Mouse (Mus musculus) urinary bladder, postnatal 36 days (tissue): ENCODE data around the gene Nisch.

ENCODE experiments used
- DNase-seq, 2 experiments: peaks; one replicate each; pipeline ENCODE4 v3.0.0; 2022; ENCODE audit warnings: low spot score in 2 of 2, mixed read lengths in 1 of 2

Nisch gene

DNA sequence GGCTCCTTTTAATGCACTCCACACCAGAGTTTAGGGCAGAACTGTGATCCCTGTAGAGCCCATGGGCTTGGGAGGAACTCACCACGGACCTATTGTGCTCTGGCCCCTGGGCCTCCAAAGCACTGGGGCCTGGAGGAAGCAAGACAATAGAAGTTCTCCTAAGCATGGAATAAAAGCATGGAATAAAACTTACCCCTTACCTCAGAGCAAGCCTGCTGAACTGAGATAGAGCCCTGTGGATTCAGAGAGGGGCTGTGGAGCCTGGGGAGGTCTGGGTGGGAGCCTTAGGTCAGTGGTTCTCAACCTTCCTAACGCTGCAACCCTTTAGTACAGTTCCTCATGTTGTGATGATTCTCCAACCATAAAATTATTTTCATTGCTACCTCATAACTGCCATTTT is at the start of gene Nisch:
TSS of gene Nisch (minus strand) at position 101 of the 400 bp plus-strand sequence.
- no peak for DNase-seq

DNA sequence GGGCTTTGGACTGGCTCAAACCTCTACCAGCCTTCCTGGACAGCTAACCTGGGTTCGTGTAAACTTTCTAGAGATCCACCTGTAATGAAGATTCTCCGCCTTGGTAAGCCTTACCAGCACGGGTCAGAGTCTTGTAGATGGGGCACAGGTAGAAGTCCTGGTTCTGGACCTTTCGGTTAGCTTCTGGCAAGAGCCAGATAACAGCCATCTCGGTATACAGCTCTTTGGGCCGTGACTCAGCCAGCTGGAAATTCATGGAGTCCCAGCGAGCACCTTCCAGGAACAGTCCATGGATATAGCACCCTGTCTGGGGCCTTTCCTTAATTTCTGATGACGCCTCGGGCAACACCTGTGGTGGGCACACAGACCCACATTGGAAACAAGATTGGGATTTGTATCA is 44.2 kb upstream of the Nisch start:
- DNase-seq, result no peak

DNA sequence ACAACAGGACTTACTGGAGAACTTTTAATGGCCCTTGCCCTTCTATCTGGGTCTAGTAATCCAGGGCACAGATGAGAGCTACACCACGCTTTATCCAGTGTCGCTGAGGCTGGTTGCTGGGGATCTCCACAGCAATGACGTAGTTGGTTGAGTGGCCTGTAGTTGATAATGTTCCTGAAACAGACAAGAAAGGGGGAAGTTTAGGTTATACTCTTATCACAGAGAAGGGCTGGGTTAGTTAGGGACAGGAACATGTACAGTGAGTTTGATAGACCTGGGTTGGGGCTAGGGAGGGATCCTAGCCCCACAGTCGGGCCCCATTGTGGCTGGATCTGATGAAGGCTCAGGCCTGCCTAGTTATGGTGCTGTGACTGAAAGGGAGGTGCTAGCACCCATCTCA is 43.6 kb upstream of the Nisch start:
- no peak for DNase-seq

DNA sequence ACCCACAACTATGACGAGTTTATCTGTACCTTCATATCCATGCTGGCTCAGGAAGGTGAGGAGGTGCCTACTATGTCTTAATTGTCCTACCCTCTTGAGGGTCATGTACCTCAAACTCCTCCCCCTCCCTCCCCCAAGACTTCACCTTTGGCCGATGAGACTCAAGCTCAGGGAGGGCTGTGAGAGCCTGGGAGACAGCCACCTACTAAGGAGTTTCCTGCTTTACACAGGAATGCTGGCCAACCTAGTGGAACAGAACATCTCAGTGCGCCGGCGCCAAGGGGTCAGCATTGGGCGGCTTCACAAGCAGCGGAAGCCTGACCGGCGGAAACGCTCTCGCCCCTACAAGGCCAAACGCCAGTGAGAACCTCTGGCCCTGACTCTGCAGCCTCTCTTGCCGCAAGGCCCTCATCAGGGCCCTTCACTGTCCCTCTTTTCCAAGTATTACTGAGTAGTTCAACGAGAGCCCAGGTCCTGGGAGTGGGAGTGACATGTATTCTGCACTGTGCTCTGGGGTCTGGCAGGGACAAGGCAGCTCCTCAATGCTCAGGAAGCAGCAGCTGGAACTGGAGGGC is 41.8 kb upstream of the Nisch start:
- DNase-seq, result no peak

DNA sequence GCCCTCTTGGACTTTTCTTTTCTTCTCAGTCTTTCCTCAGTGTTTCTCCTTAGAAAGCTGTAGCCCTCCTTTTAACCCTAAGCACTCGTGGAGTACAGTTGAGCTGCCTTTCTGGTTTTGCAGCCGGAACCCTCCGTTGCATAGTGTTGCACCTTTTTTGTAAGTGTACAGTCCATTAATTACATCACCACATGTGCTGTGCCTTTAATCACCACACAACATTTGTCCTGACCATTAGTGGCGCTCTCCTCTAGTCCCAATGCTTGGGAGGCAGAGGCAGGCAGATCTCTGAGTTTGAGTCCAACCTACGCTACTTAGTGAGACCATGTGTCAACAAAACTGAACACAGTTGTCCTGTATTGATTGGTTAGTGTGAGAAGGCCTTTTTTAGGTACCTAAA is 35.3 kb upstream of the Nisch start:
- DNase-seq, result no peak

DNA sequence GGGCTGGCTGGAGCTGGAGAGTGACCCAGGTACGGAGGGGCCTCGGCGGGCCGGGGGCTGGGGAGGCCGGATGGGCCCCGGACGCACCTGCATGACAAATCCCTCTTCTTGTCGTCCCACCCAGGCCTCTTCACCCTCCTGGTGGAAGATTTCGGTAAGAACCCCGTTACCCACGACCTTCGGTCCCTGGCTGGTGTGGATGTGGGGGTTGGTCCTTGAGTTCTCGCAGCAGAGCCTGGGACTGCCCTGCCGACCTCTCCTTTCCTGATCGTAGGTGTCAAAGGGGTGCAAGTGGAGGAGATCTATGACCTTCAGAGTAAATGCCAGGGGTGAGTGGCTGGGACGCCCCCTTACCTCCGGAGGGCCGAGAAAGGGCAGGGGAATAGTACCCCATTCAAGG is 34.9 kb upstream of the Nisch start:
- DNase-seq, result no peak

DNA sequence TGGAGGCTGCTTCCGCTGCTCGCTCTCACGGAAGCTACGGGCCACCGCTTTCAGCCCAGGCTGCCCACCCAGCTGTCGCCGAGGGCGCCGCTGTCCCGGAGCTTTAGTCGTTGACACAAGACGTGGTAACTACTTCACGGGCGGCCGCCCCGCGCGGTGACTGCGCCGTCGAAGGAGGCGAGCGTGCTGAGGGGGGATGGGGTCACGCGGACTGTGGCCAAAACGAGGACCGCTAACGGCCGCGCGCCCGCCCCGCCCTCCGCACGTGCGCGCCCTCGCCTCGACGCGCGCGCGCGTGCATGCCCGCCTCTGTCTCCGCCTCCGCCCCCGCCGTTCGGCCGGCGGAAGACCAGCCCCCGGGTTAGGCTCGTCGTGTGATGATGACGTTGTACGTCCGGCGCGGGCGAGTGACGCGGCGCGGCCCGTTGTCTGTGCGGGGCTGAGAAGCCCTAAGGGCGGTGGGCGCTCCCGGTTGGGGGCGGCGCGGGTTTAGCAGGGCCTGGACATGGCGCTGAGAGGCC is 34.4 kb upstream of the Nisch start, which contains the start of the genes Phf7 and Bap1:
TSS of gene Phf7 (minus strand) at position 234 of the 521 bp plus-strand sequence.
TSS of gene Bap1 (plus strand) at position 367 of the 521 bp plus-strand sequence.
- peak; percentile 93 to 94 for DNase-seq

DNA sequence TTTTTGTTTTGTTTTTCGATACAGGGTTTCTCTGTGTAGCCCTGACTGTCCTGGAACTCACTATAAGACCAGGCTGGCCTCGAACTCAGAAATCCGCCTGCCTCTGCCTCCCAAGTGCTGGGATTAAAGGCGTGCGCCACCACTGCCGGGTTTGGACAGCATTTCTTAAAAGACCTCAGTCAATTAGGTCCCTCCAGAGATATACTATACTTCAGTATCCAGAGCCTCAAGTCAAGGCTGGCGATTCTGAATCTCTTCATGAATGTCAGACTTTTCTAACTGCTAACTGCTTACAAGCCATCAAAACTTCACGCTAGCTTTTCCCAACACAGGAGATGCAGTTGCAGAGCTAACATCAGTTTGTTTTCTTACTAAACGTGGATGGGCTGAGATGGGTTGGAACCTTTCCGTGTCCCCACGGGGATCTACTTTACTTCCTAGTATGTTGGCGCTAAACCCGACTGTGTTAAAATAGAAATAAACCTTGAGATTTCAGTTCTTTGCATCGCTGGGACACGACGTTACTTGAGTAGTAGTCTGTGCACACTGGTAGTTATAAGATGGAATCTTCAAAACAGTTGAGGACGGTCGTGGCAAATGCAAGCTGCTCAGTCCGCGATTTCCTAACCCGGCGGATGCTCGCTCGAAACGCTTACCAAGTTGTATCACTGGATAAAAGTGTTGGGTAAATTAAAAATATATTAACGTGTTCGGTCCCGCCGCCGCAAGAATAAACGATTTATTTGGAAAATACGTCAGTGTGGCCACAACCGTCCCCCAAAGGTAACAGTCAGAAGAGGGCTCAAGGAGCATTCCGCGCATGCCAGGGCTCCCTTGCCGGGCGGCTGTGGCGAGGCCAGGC is 33.7 kb upstream of the Nisch start:
- no peak for DNase-seq

DNA sequence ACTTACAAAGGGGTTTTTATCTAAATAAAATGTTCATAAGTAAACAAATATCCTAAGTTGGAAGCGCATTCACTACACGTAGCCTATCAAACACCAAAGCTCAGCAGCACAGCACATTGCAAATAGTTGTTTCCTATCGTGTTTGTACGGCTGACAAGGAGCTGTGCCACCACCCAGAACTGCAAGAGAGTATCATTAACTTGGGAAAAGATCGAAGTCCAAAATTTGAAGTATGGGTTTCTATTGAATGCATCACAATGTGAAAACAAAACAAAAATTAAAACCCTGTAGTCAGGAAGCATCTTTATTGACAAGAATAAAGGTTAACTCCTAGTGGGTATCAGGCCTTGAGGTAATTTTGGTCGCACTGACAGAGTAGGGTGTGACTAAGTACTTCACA is 31.6 kb upstream of the Nisch start:
- DNase-seq, result no peak

DNA sequence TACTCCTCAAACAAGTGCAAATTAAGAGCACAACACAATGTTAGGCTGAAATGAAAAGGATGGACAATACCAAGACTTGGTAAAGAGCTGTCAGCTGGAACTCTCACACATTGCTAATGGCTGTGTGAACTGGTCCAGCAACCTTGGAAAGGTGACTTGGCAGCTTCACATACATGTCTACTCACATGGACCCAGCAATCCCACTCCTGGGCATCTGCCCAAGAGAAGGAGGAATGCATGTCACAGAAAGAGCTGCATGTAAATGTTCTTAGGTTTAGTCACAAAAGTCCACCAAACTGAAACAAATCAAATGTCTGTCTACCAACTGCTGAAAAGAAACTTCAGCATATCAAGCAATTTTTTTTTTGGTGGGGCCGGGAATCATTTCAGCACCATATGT is 29.2 kb upstream of the Nisch start:
- DNase-seq, result no peak

DNA sequence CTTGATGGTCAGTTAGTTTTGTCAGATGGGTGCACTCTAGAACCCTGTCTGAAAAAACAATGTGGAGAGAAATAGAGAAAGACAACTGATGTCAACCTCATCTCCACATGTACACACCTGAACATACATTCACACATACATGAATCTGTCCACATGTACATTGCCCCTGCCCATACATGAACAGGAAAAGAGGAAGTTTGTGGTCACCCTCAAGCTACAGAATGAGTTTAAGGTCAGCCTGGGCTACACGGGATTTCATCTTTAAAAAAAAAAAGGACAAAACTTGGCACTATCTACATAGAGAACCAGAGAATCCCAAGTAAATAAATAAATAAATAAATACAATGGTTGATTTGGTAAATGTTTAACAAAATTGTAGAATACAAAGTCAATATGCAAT is 28.0 kb upstream of the Nisch start:
- DNase-seq, result no peak

DNA sequence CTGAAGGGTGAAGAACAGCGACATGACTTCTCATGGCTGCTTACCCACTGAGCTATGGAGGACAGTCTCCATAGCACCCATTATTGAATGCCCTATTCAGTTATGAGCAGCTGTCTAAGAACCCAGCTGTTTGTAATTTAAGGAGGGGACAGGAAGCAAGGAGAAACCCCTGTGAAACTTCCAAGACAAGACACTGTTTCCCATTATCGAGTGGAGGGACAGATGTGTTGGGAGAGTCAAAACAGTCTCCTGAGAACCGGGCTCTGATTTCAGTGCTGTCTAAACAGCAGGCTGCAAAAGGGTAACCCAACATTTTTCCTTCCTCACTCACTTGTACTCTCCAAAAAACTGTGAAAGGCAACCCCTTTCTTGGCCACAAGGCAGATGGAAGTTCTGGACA is 23.8 kb upstream of the Nisch start:
- DNase-seq, result no peak

DNA sequence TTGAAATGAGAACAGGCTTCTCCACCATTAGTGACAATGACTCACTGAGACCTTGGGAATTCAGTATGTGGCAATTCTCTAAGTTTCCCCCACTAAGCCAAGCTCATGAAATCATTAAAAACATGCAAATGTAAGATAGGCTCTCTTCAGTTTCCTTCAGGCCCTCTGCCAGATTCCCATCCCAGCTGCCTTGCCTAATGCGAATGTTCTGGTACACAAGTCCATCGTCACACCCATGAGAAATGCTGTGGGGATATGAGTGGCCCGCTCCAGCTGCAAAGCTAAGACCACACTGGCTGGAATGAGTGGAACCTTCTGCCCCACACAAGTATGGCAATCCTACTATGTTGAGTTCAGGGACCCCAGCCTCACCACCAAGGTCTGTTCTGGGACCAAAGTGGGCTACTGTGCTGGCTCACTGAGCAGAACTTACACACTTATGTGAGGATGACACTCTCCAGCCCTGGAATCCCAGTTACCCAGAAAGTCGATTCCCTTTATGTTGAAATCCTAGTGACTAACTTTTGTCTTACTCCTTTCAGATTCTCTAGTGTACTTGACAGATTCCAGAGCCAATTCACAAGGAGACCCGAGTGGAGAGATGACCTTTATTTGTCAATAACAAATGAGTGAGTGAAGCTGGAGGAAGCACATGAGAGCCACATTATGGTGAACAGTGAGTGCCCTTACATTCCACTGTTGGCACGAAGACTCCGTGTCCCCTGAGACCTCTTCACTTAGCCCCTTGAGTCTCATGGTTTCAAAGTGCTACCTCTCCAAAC is 20.5 kb upstream of the Nisch start:
- peak; percentile 19 to 64 for DNase-seq

DNA sequence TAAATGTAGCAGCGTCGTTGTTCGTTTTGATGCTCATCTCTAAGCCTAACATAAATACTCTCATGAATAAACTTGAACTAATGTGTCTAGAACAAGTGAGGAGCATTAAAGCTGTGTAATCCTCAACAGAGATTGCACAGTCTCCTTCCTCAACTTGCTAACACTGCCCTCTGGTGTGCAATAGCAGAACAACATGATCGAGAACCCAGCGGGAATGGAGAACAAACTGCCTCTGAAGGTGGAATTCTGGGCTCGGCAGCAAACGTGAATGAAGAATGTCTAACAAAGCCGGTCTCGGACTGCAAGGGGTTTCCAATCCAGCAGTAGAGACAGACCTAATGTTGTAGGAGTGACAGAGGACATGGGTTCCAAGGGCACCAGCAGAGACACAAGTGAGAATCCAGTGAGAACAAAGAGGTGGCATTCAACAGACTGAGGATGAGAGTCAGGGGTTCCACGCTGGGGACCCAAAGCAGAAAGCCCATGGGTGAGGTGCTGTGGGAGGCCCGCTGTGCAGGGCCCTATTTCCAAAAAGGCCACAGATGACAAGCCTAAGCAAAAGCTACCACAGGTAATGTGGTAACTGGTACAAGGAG is 17.3 kb upstream of the Nisch start:
- DNase-seq, result peak; percentile 75 to 79

DNA sequence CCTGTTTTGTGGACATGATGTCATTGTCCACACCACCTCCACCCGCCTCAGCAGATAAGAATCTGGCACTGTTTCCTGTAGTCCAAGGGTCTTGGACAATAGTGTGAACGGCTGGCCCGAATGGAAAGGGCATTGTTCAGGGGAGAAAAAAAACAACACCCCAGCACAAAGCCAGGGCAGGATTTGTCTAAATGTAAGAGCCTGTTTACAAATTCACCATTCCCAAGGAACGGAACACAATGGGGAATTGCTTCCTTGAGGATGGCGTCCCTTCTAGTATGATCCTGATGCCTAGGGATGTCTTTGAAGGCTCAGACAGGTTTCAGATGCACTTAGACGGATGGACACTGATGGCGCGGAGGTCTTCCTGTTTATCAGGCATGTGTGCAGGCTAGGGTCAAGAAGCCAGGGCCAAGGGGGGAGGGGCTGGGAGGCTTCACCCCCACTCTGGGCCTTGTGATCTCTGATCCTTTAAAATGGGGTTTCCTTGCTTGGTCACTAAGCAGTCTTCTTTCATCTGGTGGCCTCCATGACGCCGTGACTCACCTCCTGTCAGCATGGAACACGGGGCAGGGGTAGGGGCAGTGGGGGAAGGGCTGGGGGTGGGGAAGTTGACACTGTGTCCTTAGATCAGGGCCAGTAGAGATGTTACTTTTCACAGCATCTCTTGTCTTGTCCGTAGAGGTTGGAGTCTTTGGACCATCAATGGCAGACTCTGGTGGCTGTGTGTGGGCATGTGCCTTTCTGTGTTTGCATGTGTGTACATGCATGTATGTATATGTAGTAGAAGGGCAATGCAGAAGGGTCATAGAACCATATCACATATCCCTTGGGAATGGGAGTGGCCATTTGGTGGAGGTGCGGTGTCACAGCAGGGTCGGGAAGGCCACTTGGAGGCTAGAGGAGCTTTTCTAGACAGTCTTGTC is 16.6 kb upstream of the Nisch start:
- no peak for DNase-seq

DNA sequence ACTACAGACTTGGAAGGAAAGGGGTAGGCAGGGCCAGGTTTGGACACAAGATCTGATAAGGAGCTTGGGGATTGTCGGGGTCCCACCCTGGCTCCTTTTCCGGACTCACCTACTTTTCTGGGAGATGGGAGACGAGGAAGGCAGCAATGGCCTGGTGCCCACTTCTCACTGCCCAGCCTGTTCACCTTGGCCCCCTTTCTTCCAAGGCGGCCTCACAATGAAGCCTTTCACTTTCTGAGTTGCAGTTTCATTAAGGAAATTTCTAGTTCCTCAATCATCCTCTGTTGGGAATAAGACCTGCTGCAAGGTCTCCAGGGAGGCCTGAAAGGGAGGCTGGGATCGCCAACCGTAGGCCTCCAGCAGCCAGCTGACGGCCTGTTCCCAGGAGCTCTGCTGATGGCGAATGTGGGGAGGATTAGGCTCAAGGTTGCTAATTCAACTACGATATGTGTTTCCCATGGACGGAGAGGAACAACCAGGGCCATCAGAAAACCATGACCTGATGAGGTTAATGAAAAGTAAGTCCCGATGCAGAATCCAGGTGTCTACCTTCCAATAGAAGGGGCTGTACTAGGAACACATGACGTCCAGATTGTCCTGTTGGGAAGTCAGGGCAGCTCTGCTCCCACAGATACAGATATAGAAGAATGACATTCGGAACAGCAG is 15.8 kb upstream of the Nisch start:
- DNase-seq, result no peak

DNA sequence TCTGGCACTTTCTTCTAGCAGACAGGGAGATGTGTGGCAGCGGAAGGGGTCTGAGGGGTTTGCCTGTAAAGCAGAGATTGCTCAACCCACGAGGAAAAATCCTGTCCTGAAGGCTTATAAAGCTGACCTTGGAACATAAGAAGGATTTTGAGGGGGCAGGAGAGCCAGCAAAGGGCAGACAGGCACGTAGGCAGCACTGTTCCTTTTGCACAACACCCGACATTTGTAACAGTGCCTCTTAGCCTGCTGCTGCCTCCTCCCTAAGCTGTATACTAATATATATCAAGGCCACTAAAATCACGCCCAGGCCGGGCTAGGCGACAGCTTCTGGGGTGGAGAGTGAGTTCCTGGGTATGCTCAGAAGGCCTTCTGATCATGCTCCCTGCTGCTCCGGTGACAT is 13.7 kb upstream of the Nisch start:
- no peak for DNase-seq

DNA sequence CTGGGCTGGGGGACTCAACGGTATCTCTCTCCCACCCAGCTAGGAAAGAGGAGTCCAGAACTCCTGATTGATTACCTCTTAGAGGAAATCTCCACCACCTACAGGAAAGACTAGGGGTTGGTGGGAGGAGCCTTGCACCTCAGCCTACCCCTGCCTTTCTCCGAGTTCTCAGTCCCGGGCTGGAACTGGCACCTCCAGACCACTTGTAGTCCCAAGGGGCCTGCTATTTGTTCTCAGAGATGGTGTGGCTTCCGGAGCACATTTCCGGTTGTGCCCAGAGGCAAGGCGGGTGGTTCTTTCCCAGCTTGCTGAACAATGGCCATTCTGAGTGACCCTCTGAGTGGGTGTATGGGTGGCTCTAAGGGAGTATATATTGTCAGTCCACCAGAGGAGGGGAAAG is 11.5 kb upstream of the Nisch start:
- DNase-seq, result no peak

DNA sequence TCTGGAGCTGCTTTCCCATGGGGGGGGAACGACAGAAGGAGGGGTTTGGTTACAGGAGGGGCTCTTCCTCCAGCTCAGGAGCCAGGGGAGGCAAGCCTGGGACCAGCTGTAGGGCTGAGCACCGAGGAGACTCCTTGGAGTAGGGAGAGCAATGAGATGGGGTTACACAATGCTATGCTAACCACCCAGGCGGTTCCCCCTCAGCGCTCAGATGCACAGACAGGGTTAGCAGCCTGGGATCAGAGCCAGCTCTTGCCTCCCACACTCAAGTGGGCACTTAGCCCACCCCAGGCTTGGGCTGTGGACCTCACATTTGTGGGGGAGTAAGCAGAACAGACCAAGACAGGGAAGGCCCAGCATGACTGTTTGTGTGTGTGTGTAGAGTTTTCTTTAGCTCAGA is 10.2 kb upstream of the Nisch start:
- DNase-seq, result peak in 1 of 2 experiments; percentile 64

DNA sequence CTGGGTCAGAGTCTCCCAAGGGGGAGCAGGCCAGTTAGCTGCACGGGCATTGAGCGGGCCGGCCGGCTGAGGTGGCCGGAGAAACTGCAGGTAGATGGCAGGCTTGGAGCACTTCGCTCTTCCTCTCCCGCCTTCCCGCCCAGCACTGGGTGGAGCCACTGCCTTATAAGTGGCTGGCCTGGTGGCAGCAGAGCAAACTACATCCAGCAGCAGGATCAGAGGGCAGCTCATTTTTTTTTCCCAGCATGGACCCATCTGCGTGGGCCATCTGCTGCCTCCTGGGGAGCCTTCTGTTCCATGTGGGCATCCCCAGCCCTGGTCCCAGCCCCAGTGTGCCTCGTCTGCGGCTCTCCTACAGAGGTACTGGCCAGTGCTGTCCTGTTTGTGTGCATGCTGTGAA is 920 bp upstream of the Nisch start, which contains the start of gene Sema3g:
TSS of gene Sema3g (plus strand) at position 195 of the 400 bp plus-strand sequence.
- DNase-seq, result peak in 1 of 2 experiments; percentile 65
